Mouse (Mus musculus): ENCODE measurements at regions not wholly inside any gene's neighbourhood (a gene's known extent, or its start where the extent isn't known, plus 50 kb on each side); places are given as distances from the start of the nearest gene placed in this dataset.

- H3K36me3 ChIP-seq (ENCODE audit: control insufficient read depth, insufficient read depth), result no peaks in the 10 kb centered on the region
- H3K27me3 ChIP-seq (ENCODE audit: control insufficient read depth, insufficient read depth, insufficient read length), result no peaks in the 10 kb centered on the region
- TF ChIP-seq TCF3 (IDR thresholded peaks at IDR 0.05; ENCODE audit: insufficient read length, low read depth) (no peak), POLR2A (IDR thresholded peaks at IDR 0.05; ENCODE audit: insufficient read length, low read depth) (no peak), MYOD1 (IDR thresholded peaks at IDR 0.05; ENCODE audit: control insufficient read depth in 1 of 3, insufficient read length in 2 of 3, low read depth in 2 of 3) (no peak), E2F4 (IDR thresholded peaks at IDR 0.05; ENCODE audit: insufficient read depth) (no peak), POLR2AphosphoS2 (IDR thresholded peaks at IDR 0.05; ENCODE audit: insufficient read length, low read depth) (no peak), MYOG (IDR thresholded peaks at IDR 0.05; ENCODE audit: control insufficient read depth in 1 of 3, insufficient read depth in 1 of 3, insufficient read length in 2 of 3, low read depth in 2 of 3) (no peak), REST (IDR thresholded peaks at IDR 0.05; ENCODE audit: insufficient read depth, insufficient read length) (no peak), USF1 (IDR thresholded peaks at IDR 0.05; ENCODE audit: low read depth) (no peak), SRF (IDR thresholded peaks at IDR 0.05; ENCODE audit: control insufficient read depth, insufficient read length, low read depth) (no peak), TCF12 (IDR thresholded peaks at IDR 0.05; ENCODE audit: insufficient read depth, poor library complexity, severe bottlenecking) (no peak), MAX (IDR thresholded peaks at IDR 0.05; ENCODE audit: low read depth) (no peak), CEBPB (IDR thresholded peaks at IDR 0.05; ENCODE audit: insufficient read depth, poor library complexity, severe bottlenecking) (no peak)
- H3K4me2 ChIP-seq (ENCODE audit: low read depth), result no peak overlapping the region
- no peak overlapping the region for H3K4me3 ChIP-seq
- no peak overlapping the region for H3ac ChIP-seq (ENCODE audit: control insufficient read depth, insufficient read length)
- H3K79me2 ChIP-seq (ENCODE audit: control insufficient read depth, insufficient read depth), result no peaks in the 10 kb centered on the region
Measured at GRCm38 (mm10) chr4:152674140-152674539, 196.5 kb upstream of the Kcnab2 start.

- Histone ChIP-seq H3K79me2 (ENCODE audit: control insufficient read depth, insufficient read depth) (no peaks in the 10 kb centered on the region), H3K4me3 (no peak overlapping the region), H3K27me3 (ENCODE audit: control insufficient read depth, insufficient read depth, insufficient read length) (no peaks in the 10 kb centered on the region), H3K4me2 (ENCODE audit: low read depth) (no peak overlapping the region), H3K36me3 (ENCODE audit: control insufficient read depth, insufficient read depth) (no peaks in the 10 kb centered on the region), H3ac (ENCODE audit: control insufficient read depth, insufficient read length) (no peak overlapping the region)
- TF ChIP-seq SRF (IDR thresholded peaks at IDR 0.05; ENCODE audit: control insufficient read depth, insufficient read length, low read depth) (no peak), REST (IDR thresholded peaks at IDR 0.05; ENCODE audit: insufficient read depth, insufficient read length) (no peak), MYOG (IDR thresholded peaks at IDR 0.05; ENCODE audit: control insufficient read depth in 1 of 3, insufficient read depth in 1 of 3, insufficient read length in 2 of 3, low read depth in 2 of 3) (no peak), E2F4 (IDR thresholded peaks at IDR 0.05; ENCODE audit: insufficient read depth) (no peak), CEBPB (IDR thresholded peaks at IDR 0.05; ENCODE audit: insufficient read depth, poor library complexity, severe bottlenecking) (no peak), TCF12 (IDR thresholded peaks at IDR 0.05; ENCODE audit: insufficient read depth, poor library complexity, severe bottlenecking) (no peak), POLR2AphosphoS2 (IDR thresholded peaks at IDR 0.05; ENCODE audit: insufficient read length, low read depth) (no peak), POLR2A (IDR thresholded peaks at IDR 0.05; ENCODE audit: insufficient read length, low read depth) (no peak), TCF3 (IDR thresholded peaks at IDR 0.05; ENCODE audit: insufficient read length, low read depth) (no peak), USF1 (IDR thresholded peaks at IDR 0.05; ENCODE audit: low read depth) (no peak), MAX (IDR thresholded peaks at IDR 0.05; ENCODE audit: low read depth) (no peak), MYOD1 (IDR thresholded peaks at IDR 0.05; ENCODE audit: control insufficient read depth in 1 of 3, insufficient read length in 2 of 3, low read depth in 2 of 3) (no peak)
Measured at GRCm38 (mm10) chr4:152663482-152663881, 185.8 kb upstream of the Kcnab2 start.

GRCm38 (mm10) chr4:152663069-152663468 is 185.4 kb upstream of the Kcnab2 start:
- Histone ChIP-seq H3K4me2 (ENCODE audit: low read depth) (no peak overlapping the region), H3K4me3 (no peak overlapping the region), H3ac (ENCODE audit: control insufficient read depth, insufficient read length) (no peak overlapping the region), H3K27me3 (ENCODE audit: control insufficient read depth, insufficient read depth, insufficient read length) (no peaks in the 10 kb centered on the region), H3K79me2 (ENCODE audit: control insufficient read depth, insufficient read depth) (no peaks in the 10 kb centered on the region), H3K36me3 (ENCODE audit: control insufficient read depth, insufficient read depth) (no peaks in the 10 kb centered on the region)
- no peak for TF ChIP-seq USF1 (IDR thresholded peaks at IDR 0.05; ENCODE audit: low read depth)
- TF ChIP-seq POLR2AphosphoS2 (IDR thresholded peaks at IDR 0.05; ENCODE audit: insufficient read length, low read depth), result no peak
- TF ChIP-seq TCF12 (IDR thresholded peaks at IDR 0.05; ENCODE audit: insufficient read depth, poor library complexity, severe bottlenecking), result no peak
- TF ChIP-seq MYOD1 (IDR thresholded peaks at IDR 0.05; ENCODE audit: control insufficient read depth in 1 of 3, insufficient read length in 2 of 3, low read depth in 2 of 3), result no peak
- TF ChIP-seq MAX (IDR thresholded peaks at IDR 0.05; ENCODE audit: low read depth), result no peak
- TF ChIP-seq MYOG (IDR thresholded peaks at IDR 0.05; ENCODE audit: control insufficient read depth in 1 of 3, insufficient read depth in 1 of 3, insufficient read length in 2 of 3, low read depth in 2 of 3), result no peak
- TF ChIP-seq SRF (IDR thresholded peaks at IDR 0.05; ENCODE audit: control insufficient read depth, insufficient read length, low read depth), result no peak
- TF ChIP-seq REST (IDR thresholded peaks at IDR 0.05; ENCODE audit: insufficient read depth, insufficient read length), result no peak
- TF ChIP-seq TCF3 (IDR thresholded peaks at IDR 0.05; ENCODE audit: insufficient read length, low read depth), result no peak
- no peak for TF ChIP-seq E2F4 (IDR thresholded peaks at IDR 0.05; ENCODE audit: insufficient read depth)
- TF ChIP-seq POLR2A (IDR thresholded peaks at IDR 0.05; ENCODE audit: insufficient read length, low read depth), result no peak
- TF ChIP-seq CEBPB (IDR thresholded peaks at IDR 0.05; ENCODE audit: insufficient read depth, poor library complexity, severe bottlenecking), result no peak

- TF ChIP-seq USF1 (IDR thresholded peaks at IDR 0.05; ENCODE audit: low read depth) (no peak), REST (IDR thresholded peaks at IDR 0.05; ENCODE audit: insufficient read depth, insufficient read length) (no peak), TCF12 (IDR thresholded peaks at IDR 0.05; ENCODE audit: insufficient read depth, poor library complexity, severe bottlenecking) (no peak), POLR2A (IDR thresholded peaks at IDR 0.05; ENCODE audit: insufficient read length, low read depth) (no peak), MAX (IDR thresholded peaks at IDR 0.05; ENCODE audit: low read depth) (no peak), CEBPB (IDR thresholded peaks at IDR 0.05; ENCODE audit: insufficient read depth, poor library complexity, severe bottlenecking) (no peak), MYOG (IDR thresholded peaks at IDR 0.05; ENCODE audit: control insufficient read depth in 1 of 3, insufficient read depth in 1 of 3, insufficient read length in 2 of 3, low read depth in 2 of 3) (no peak), MYOD1 (IDR thresholded peaks at IDR 0.05; ENCODE audit: control insufficient read depth in 1 of 3, insufficient read length in 2 of 3, low read depth in 2 of 3) (no peak), POLR2AphosphoS2 (IDR thresholded peaks at IDR 0.05; ENCODE audit: insufficient read length, low read depth) (no peak), E2F4 (IDR thresholded peaks at IDR 0.05; ENCODE audit: insufficient read depth) (no peak), SRF (IDR thresholded peaks at IDR 0.05; ENCODE audit: control insufficient read depth, insufficient read length, low read depth) (no peak), TCF3 (IDR thresholded peaks at IDR 0.05; ENCODE audit: insufficient read length, low read depth) (no peak)
- Histone ChIP-seq H3K4me2 (ENCODE audit: low read depth) (no peak overlapping the region), H3ac (ENCODE audit: control insufficient read depth, insufficient read length) (no peak overlapping the region), H3K4me3 (no peak overlapping the region), H3K79me2 (ENCODE audit: control insufficient read depth, insufficient read depth) (no peaks in the 10 kb centered on the region), H3K27me3 (ENCODE audit: control insufficient read depth, insufficient read depth, insufficient read length) (no peaks in the 10 kb centered on the region), H3K36me3 (ENCODE audit: control insufficient read depth, insufficient read depth) (no peaks in the 10 kb centered on the region)
Measured at GRCm38 (mm10) chr4:152662439-152662838, 184.8 kb upstream of the Kcnab2 start.

Measured in myocyte (in vitro differentiated cells).